Mouse (Mus musculus) heart, postnatal 0 days (tissue): ENCODE measurements at regions not wholly inside any gene's neighbourhood (a gene's known extent, or its start where the extent isn't known, plus 50 kb on each side); places are given as distances from the start of the nearest gene placed in this dataset.

Experiments used
- CTCF ChIP-seq: IDR thresholded peaks from 2 replicates; pipeline ENCODE4 v1.5.1; 2016; ENCODE audit warnings: antibody characterized with exemption, control low read depth, low read depth
- EP300 ChIP-seq: IDR thresholded peaks from 2 replicates; pipeline ENCODE4 v1.6.1; 2016; ENCODE audit warnings: antibody characterized with exemption, low read depth

- TF ChIP-seq CTCF: no peak
- TF ChIP-seq EP300: no peak
Observed at GRCm38 (mm10) chr5:46150825-46151224, 293.4 kb upstream of the Lcorl start.
